Mouse (Mus musculus): ENCODE measurements around the gene Nutm1.

DNA sequence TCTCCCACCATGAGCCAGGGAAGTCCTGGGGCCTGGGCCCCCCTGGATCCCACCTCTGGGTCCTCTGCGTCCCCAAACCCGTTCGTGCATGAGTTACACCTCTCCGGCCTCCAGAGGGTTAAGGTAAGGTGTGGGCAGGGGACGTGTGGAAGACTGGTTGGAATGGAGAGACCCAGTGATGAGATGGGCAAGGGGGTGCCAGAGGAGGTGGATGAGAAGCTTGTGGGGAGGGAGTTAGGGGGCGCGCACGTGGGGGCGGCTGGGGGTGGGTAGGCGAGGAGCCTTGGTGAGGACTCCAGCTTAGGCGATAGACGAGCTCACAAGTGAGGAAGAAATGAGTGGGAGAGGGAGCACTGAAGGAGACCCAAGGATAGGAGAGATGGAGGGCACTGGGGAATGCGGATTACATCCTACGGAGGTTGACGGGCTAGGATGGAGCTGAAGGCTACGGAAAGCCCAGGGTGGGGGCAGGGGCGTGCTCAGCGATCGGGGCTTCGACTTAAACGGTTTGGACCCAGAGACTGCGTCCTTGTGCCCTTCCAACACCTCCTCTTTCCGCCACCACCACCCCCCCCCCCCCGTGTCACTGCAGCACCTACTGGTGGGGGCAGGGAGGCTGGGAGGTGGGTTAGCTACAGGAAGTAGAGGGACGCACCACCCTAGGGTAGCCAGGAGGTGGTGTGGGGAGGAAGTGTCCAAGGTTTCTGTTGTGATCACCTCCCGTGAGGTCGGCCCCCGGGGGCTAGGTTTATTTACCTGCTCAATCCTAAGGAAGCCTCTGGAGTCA, 19.0 kb downstream of the Nutm1 start:
- TF ChIP-seq MAFK (IDR thresholded peaks at IDR 0.05; ENCODE audit: insufficient read depth, low read depth, low read length) (no peak), HCFC1 (IDR thresholded peaks at IDR 0.05; ENCODE audit: borderline replicate concordance, insufficient read depth, low read length) (no peak), CHD2 (IDR thresholded peaks at IDR 0.05; ENCODE audit: low read depth, low read length) (no peak), ZNF384 (IDR thresholded peaks at IDR 0.05; ENCODE audit: low read depth, low read length) (no peak), ZC3H11A (IDR thresholded peaks at IDR 0.05; ENCODE audit: borderline replicate concordance, low read depth, low read length) (no peak)
